ENCODE assay signal across 12 mouse cellular contexts in the genomic region with DNA sequence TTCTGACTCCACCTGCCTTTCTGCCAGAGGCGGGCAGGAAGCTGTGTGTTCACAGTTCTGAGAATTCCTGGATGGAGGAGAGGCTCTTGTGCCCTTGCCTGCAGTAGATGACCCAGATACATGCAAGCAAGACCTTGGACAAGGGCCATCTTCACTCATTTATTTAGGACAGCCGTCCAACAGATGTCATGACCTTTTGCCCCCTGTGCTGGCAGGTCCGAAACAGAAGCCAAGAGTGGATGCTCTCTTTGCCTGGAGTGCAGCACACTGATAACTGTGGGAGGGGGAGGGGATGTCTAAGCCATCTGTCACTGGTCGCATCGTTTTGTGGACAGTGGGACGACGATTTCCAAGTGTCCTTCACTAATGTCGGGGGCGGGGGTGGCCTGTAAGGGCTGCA. TPM values are rescaled to one million over a fixed set of nuclear protein-coding genes. Genes with fewer than 3 reads are reported as not detected.
DNase-seq lines count a peak whose midpoint lies in the region; ATAC-seq and TF ChIP-seq lines count a peak whose summit lies in the region.
"Had no signal": no experiment of that assay in that cellular context is flagged by ENCODE, and none has a peak within 500 bp of the region (broad histone marks: within the 10 kb centered on the region; RNA-seq: fewer than 3 reads in every experiment).

No protein-coding gene starts in this region.

- 49% methylated on average over 9 of the region's 9 CpGs for WGBS in heart, adult 2 months
- WGBS in neural tube, embryonic 15.5 days, result 30% methylated on average over 9 of the region's 9 CpGs
- 26% methylated on average over 9 of the region's 9 CpGs for WGBS in hindbrain, embryonic 15.5 days

- H3K9ac ChIP-seq in heart, adult 2 months (ENCODE audit: low read depth, low read length), result no peak overlapping the region
- H3K9ac ChIP-seq in neural tube, embryonic 15.5 days (replicated peaks), result no peak overlapping the region
- H3K9ac ChIP-seq in hindbrain, embryonic 15.5 days, result no peak overlapping the region
- H3K9ac ChIP-seq: embryonic facial prominence, embryonic 13.5 days had no signal

- peak overlapping the region; percentile 21; the same call in 1 of the 2 replicates for H3K27ac ChIP-seq in heart, adult 2 months
- H3K27ac ChIP-seq in neural tube, embryonic 15.5 days (replicated peaks), result no peak overlapping the region
- 0 out of 2 replicates have a peak overlapping the region, but pooled peaks have one; percentile 21 for H3K27ac ChIP-seq in hindbrain, embryonic 15.5 days (replicated peaks)
- H3K27ac ChIP-seq: embryonic facial prominence, embryonic 13.5 days had no signal

- H3K27me3 ChIP-seq in heart, adult 2 months (ENCODE audit: control insufficient read depth, insufficient read depth, low read length), result no peaks in the 10 kb centered on the region
- no peaks in the 10 kb centered on the region for H3K27me3 ChIP-seq in neural tube, embryonic 15.5 days (replicated peaks)
- H3K27me3 ChIP-seq in hindbrain, embryonic 15.5 days, result no peaks in the 10 kb centered on the region

- TF ChIP-seq CTCF in heart, adult 2 months (IDR thresholded peaks at IDR 0.05), result no peak

- H3K9me3 ChIP-seq in neural tube, embryonic 15.5 days (replicated peaks), result no peaks in the 10 kb centered on the region
- no peaks in the 10 kb centered on the region for H3K9me3 ChIP-seq in hindbrain, embryonic 15.5 days
- H3K9me3 ChIP-seq: embryonic facial prominence, embryonic 13.5 days had no signal

- H3K36me3 ChIP-seq in heart, adult 2 months (ENCODE audit: control insufficient read depth, insufficient read depth, low read length), result peaks cover 4% of the 10 kb centered on the region; the same call in 1 of the 2 replicates
- H3K36me3 ChIP-seq in neural tube, embryonic 15.5 days, result peaks cover 61% of the 10 kb centered on the region
- peaks cover 56% of the 10 kb centered on the region for H3K36me3 ChIP-seq in hindbrain, embryonic 15.5 days

- no peak overlapping the region for H3K4me2 ChIP-seq in neural tube, embryonic 15.5 days
- H3K4me2 ChIP-seq in hindbrain, embryonic 15.5 days, result no peak overlapping the region

- intact Hi-C loops in heart, adult 2 months (cut with DNase I), result no loop called here
- intact Hi-C loops in heart, postnatal 36 days (cut with DNase I), result no loop called here

- DNase-seq in heart, adult 2 months, result no peak
- DNase-seq in heart, postnatal 36 days, result no peak
- DNase-seq in neural tube, embryonic 10.5 days (ENCODE audit: extremely low spot score, low spot score), result peak; percentile 29
- DNase-seq in kidney, postnatal 25 days, result no peak
- no peak for DNase-seq in layer of hippocampus, postnatal 36 days

- peaks cover 9% of the 10 kb centered on the region for H3K4me1 ChIP-seq in heart, adult 2 months (ENCODE audit: control insufficient read depth, insufficient read depth, low read length)
- H3K4me1 ChIP-seq in neural tube, embryonic 15.5 days, result peaks cover 23% of the 10 kb centered on the region
- H3K4me1 ChIP-seq in hindbrain, embryonic 15.5 days (replicated peaks), result peaks cover 25% of the 10 kb centered on the region

- TF ChIP-seq EP300 in heart, adult 2 months (IDR thresholded peaks at IDR 0.05; ENCODE audit: insufficient read depth, low read depth, low read length), result no peak

- ATAC-seq in neural tube, embryonic 15.5 days (ENCODE audit: low FRiP score), result no peak
- ATAC-seq in hindbrain, embryonic 15.5 days (ENCODE audit: low FRiP score, low read depth), result no peak
- ATAC-seq in granulocyte monocyte progenitor cell, adult 5-6 weeks (replicated peaks; ENCODE audit: poor library complexity, severe bottlenecking), result no peak

- H3K79me2 ChIP-seq in heart, adult 2 months (replicated peaks; ENCODE audit: control insufficient read depth, insufficient read depth, low read length), result no peaks in the 10 kb centered on the region

- H3K4me3 ChIP-seq in heart, adult 2 months, result no peak overlapping the region
- H3K4me3 ChIP-seq in neural tube, embryonic 15.5 days (replicated peaks), result no peak overlapping the region
- no peak overlapping the region for H3K4me3 ChIP-seq in hindbrain, embryonic 15.5 days
- H3K4me3 ChIP-seq: embryonic facial prominence, embryonic 13.5 days had no signal

- TF ChIP-seq POLR2A in heart, adult 2 months (IDR thresholded peaks at IDR 0.05; ENCODE audit: insufficient read depth, low read depth, low read length), result no peak

RNA-seq across cellular contexts. Expression of a gene that starts 19.9 kb away (rescaled TPM):
- 10 to 100 TPM; 27.6 to 28.7 TPM for total RNA-seq in heart, adult 2 months (2021)
- 32.6 and 35.3 TPM in 2 replicates for polyA plus RNA-seq in heart, adult 2 months (2012; rRNA removed)
- total RNA-seq in heart, postnatal 36 days (2021), result 10 to 100 TPM; 28.7 to 32.0 TPM
- 47.7 and 53.4 TPM in 2 replicates for polyA plus RNA-seq in neural tube, embryonic 15.5 days (2015; fragmentation: Nextera tagmentation; extraction: Ambion mirVana)
- polyA plus RNA-seq in hindbrain, embryonic 15.5 days (2015; fragmentation: Nextera tagmentation; extraction: Ambion mirVana), result 51.2 and 52.8 TPM in 2 replicates
- 113 and 128 TPM in 2 replicates for total RNA-seq in granulocyte monocyte progenitor cell, adult 5-6 weeks (2014; fragmentation: Nextera tagmentation)
- total RNA-seq in granulocyte monocyte progenitor cell, adult 5-6 weeks (2017), result 77.9 and 117 TPM in 2 replicates
- total RNA-seq in layer of hippocampus, postnatal 36 days (2021), result 10 to 100 TPM; 42.4 to 45.4 TPM

RNA-seq across cellular contexts. Expression of a gene that starts 20.8 kb away (rescaled TPM):
- total RNA-seq in heart, adult 2 months (2021), result 10 to 100 TPM; 31.4 to 32.9 TPM
- polyA plus RNA-seq in heart, adult 2 months (2012; rRNA removed), result 21.3 and 32.2 TPM in 2 replicates
- 10 to 100 TPM; 30.9 to 42.3 TPM for total RNA-seq in heart, postnatal 36 days (2021)
- 30.3 and 41.1 TPM in 2 replicates for polyA plus RNA-seq in neural tube, embryonic 15.5 days (2015; fragmentation: Nextera tagmentation; extraction: Ambion mirVana)
- polyA plus RNA-seq in hindbrain, embryonic 15.5 days (2015; fragmentation: Nextera tagmentation; extraction: Ambion mirVana), result 35.8 and 36.2 TPM in 2 replicates
- 271 and 278 TPM in 2 replicates for total RNA-seq in granulocyte monocyte progenitor cell, adult 5-6 weeks (2014; fragmentation: Nextera tagmentation)
- 310 and 331 TPM in 2 replicates for total RNA-seq in granulocyte monocyte progenitor cell, adult 5-6 weeks (2017)
- 10 to 100 TPM; 37.2 to 47.9 TPM for total RNA-seq in layer of hippocampus, postnatal 36 days (2021)

RNA-seq across cellular contexts. Expression of a gene that starts 28.0 kb away (rescaled TPM):
- 1 to 10 TPM; 3.2 to 4.9 TPM for total RNA-seq in heart, adult 2 months (2021)
- polyA plus RNA-seq in heart, adult 2 months (2012; rRNA removed), result 4.3 and 7.4 TPM in 2 replicates
- total RNA-seq in heart, postnatal 36 days (2021), result 1 to 10 TPM; 5.2 to 5.9 TPM
- polyA plus RNA-seq in neural tube, embryonic 15.5 days (2015; fragmentation: Nextera tagmentation; extraction: Ambion mirVana), result 254 and 302 TPM in 2 replicates
- 266 and 286 TPM in 2 replicates for polyA plus RNA-seq in hindbrain, embryonic 15.5 days (2015; fragmentation: Nextera tagmentation; extraction: Ambion mirVana)
- total RNA-seq in granulocyte monocyte progenitor cell, adult 5-6 weeks (2014; fragmentation: Nextera tagmentation), result 44.4 and 76.8 TPM in 2 replicates
- total RNA-seq in granulocyte monocyte progenitor cell, adult 5-6 weeks (2017), result 44.0 and 57.4 TPM in 2 replicates
- 100 to 1,000 TPM; 156 to 157 TPM for total RNA-seq in layer of hippocampus, postnatal 36 days (2021)

RNA-seq across cellular contexts. Expression of a gene that starts 58.2 kb away (rescaled TPM):
- total RNA-seq in heart, adult 2 months (2021), result not detected
- polyA plus RNA-seq in heart, adult 2 months (2012; rRNA removed), result not detected in 2 replicates
- total RNA-seq in heart, postnatal 36 days (2021), result not detected
- polyA plus RNA-seq in neural tube, embryonic 15.5 days (2015; fragmentation: Nextera tagmentation; extraction: Ambion mirVana), result not detected in 2 replicates
- polyA plus RNA-seq in hindbrain, embryonic 15.5 days (2015; fragmentation: Nextera tagmentation; extraction: Ambion mirVana), result not detected in 2 replicates
- 1.6 TPM in 1 of 2 replicates, not detected in the other for total RNA-seq in granulocyte monocyte progenitor cell, adult 5-6 weeks (2014; fragmentation: Nextera tagmentation)
- not detected in 2 replicates for total RNA-seq in granulocyte monocyte progenitor cell, adult 5-6 weeks (2017)
- not detected for total RNA-seq in layer of hippocampus, postnatal 36 days (2021)
- total RNA-seq: adrenal gland, adult 18-20 months; gastrocnemius, adult 8-10 months; left cerebral cortex, adult 18-20 months had no signal

Comparison
In these comparisons a context has a peak if more than half of its experiments do, and no peak if none do; other contexts are left out.
1. RNA of a gene that starts 20.8 kb away (total RNA-seq): 271 to 331 TPM in granulocyte monocyte progenitor cell, adult 5-6 weeks; 37.2 to 47.9 TPM in layer of hippocampus, postnatal 36 days, 30.9 to 42.3 TPM in heart, postnatal 36 days and 31.4 to 32.9 TPM in heart, adult 2 months; every median in the first group is over 4 times any median in the second.
2. RNA of a gene that starts 28.0 kb away (total RNA-seq): 156 to 157 TPM in layer of hippocampus, postnatal 36 days and 44.0 to 76.8 TPM in granulocyte monocyte progenitor cell, adult 5-6 weeks; 5.2 to 5.9 TPM in heart, postnatal 36 days and 3.2 to 4.9 TPM in heart, adult 2 months; every median in the first group is over 4 times any median in the second.